Mouse (Mus musculus) right cerebral cortex, adult 2 months (tissue): Measurements from ENCODE around the gene Nup153.

Source experiments
- DNase-seq, 2 experiments: peaks; one replicate each; pipeline ENCODE4 v3.0.0; 2021 to 2022; ENCODE audit warnings: low spot score in 2 of 2

Nup153 gene

GRCm38 (mm10) chr13:46669620-46670271, 58.0 kb downstream of the Nup153 start:
- no peak for DNase-seq

GRCm38 (mm10) chr13:46669048-46669619, 58.6 kb downstream of the Nup153 start, which contains the start of gene Fam8a1:
TSS of gene Fam8a1 (plus strand) at chr13:46669522.
- DNase-seq: peak; percentile 91 to 94

- peak; percentile 36 to 37 for DNase-seq
These were observed 64.2 kb downstream of the Nup153 start for GRCm38 (mm10) chr13:46663461-46663964.

GRCm38 (mm10) chr13:46659211-46659610, 68.5 kb downstream of the Nup153 start:
- no peak for DNase-seq

DNA sequence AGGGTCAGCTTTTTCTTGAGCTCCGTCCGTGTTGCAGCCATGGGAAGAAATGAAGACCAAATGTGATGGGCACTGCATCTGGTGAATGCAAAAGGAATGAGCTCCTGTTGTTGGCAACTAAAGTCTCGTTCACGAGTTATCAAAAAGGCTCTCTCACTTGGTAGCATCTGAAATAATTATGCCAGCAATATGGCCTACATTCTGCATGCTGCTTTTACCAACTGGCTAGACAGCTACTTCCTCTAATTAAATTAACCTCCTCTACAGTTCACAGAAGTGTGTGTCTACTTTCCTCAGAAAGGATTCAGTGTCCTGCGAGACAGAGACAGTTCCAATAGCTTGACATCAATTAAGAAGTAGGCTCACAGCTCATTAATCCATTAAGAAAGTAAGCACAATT, 73.2 kb downstream of the Nup153 start:
- no peak for DNase-seq

DNA sequence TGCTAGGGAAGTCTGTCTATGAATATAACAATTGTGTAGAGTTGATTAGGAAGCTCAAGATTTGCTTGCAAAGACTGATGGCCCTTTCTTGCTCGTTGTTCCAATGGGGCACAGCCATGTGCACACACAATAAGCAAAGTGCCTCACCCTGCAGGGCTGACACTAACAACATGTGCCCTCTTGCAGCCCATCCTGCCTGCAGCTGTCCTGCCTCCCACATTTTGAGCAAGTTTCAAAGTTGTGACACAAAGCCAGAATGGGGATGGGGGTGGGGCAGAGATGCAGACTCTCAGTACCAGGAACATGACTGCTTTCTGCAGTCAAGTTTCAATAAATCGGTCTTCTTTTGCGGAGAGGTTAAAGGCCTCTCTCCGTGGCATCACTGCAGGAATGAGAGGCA, 74.1 kb downstream of the Nup153 start:
- DNase-seq: no peak

GRCm38 (mm10) chr13:46652671-46653070, 75.1 kb downstream of the Nup153 start:
- DNase-seq: no peak

GRCm38 (mm10) chr13:46651853-46652252, 75.9 kb downstream of the Nup153 start:
- no peak for DNase-seq

DNA sequence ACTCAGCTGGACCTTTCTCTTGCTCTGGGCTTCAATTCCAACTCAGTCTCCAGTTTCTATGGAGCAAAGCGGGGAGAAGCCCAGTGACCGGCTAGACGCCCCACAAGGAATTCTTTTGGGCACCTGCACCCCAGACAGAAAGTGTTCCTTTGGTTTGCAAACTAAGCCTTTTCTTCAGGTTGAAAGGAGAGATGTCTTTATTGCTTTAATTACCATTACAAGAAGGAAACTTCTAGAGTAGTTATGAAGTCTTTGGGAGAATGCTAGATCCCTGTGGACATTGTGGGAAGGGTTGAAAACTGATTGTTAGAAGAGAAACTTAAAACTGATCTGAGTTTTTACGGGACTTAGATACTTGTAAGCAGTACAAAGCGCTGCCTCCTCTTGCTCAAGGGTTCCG, 82.3 kb downstream of the Nup153 start:
- no peak for DNase-seq

DNA sequence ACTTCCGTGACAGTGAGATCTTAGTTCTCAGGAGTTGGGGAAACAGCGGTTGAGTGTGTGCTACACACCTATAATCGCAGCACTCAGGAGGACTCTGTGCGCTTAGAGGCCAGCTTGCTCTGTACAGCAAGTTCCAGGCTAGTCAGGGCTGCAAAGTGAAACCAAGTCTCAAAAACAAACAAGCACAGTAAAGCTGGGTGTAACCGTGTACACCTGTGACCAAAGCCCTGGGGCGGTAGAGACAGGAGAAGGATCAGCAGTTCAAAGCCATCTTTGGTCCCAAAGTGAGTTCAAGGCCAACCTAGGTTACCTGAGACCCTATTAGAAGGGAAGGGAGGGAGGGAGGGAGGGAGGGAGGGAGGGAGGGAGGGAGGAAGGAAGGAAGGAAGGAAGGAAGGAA, 83.6 kb downstream of the Nup153 start:
- no peak for DNase-seq

DNA sequence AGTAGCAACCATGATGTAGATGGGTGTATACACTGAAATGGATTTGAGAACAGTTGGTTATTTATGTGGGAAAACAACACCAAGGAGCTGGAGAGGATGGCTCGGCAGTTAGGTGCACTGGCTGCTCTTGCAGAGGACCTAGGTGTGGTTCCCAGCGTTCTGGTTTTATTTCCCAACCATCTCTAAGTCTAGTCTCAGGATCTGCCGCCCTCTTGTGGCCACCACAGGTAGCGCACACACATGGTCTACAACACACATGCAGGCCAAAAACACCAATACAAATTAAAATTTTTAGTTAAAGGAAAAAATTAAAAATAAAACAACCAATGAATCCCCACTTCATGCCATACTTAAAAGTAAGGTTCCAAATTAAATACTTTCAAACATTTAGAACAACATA, 85.4 kb downstream of the Nup153 start:
- no peak for DNase-seq

DNA sequence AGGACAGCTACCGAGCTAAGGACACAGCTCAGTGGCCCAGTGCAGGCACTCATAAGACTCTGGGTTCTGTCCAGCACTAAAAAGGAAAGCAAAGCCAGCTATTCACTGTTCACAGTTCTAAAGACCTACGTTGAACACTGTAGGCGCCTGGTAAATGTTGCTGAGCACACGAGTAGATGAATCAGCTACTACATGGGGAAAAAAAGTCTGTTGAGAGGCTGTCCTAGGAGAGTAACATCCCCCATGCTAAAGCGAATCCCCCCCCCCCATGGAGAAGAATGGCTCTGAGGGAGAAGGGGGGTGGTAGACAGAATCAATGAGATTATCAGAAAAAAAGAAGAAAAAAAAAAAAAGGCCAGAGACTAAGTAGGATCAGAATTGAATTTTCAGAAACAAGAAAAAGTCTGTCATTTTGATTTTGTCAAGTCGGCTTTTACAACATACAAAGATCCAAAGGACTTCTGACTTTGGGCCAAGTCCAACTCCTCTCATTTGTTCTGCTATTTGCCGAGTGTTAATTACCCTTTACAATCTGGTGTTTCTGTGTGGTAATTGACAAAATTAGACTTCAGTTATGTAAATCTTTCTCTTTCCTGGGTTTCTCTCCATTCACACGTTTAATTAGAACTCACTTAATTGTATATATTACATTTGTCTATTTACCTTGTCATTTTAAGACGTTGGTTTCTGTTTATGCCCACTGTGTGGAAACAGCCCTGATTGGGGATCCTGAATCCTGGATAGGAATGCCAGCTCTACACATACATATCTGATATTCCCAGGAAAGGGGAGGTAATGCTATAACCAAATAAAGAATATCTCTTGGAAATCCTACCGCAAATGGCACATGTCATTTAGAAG, 86.9 kb downstream of the Nup153 start:
- DNase-seq: no peak

GRCm38 (mm10) chr13:46634133-46634488, 93.6 kb downstream of the Nup153 start:
- DNase-seq: peak; percentile 44 to 67

DNA sequence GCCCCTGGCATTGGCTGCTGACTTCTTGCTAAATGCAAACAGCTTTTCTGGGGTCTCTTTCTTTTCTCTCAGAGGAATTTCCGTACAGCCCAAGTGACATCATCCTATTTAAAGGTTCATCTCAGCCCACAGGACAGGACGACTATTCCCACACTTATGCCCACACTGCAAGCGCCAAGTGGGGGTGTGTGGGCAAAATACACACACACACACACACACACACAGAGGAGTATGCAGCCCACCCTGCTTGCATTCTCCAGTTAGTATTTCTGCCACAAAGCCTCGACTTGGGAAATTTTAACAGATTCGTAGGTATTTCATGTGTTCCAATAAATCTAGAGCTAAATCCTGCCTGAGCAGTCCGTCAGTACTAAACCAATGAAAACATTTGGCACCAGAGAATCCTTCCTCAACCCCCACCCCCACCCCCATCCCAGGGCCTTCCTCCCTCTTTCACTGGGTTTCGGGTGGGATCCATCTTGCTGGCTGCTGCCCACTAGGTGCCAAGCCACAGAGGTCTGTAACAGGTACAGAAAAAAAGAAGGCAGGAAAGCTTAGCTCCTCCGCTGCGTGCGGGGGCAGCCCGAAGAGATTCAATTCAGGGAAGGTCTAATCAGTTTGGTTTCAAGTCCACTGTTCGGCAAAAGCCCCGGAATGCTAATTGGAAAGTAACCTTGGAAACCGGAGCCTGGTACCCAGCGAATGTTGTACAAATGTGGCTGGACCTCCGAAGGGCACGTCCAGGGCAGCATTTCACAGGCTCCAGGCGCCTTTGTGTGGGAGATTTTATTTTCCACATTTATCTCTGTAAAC, 94.2 kb downstream of the Nup153 start:
- DNase-seq: peak; percentile 52 to 73

DNA sequence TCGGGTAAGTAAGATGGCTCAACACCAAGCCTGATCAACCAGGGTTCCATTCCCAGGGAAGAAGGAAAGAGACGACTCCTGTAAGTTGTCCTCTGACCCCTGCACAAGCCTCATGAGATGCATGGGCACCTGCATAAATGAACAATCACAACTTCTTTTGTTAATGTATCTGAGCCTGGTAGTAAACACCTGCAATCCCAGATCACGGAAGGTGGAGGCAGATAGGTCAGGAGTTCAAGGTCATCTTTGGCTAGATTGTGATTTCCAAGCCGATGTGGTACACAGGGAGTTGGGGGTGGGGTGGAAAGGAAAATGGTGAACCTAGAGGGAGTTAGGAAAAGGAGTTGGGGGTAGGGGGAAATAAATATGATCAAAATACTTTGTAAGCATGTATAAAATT, 94.9 kb downstream of the Nup153 start:
- DNase-seq: no peak
